Mouse (Mus musculus): Measurements from ENCODE around the gene Mas1. TPM values are rescaled to one million over a fixed set of nuclear protein-coding genes. Genes with fewer than 3 reads are reported as not detected.

Mas1 gene
- total RNA-seq, 2 experiments from 2014 or later: 0.22 to 0.54 TPM

- intact Hi-C loops (cut with DNase I): no loop called here
- DNase-seq: no peak
Measured at GRCm38 (mm10) chr17:12834826-12835225, 33.1 kb downstream of the Mas1 start.

DNA sequence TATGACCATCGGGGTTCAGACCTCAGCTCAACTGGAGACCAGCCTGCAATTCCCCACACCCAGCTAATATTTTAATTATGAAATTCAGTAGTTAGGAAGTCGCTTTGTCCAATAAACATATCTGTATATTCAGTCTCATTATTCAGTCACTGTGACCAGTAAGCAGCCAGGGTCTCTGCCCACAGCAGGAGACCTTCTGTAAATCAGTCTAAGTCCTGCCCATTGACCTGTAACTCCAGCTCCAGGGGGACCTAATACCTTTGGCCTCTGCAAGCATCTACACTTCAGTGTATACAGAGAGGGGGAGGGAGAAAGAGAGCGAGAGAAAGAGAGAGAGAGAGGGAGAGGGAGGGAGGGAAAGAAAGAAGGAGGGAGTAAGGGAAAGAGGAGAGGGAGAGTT lies 33.6 kb downstream of the Mas1 start:
- intact Hi-C loops (cut with DNase I): no loop called here
- DNase-seq: no peak

- intact Hi-C loops (cut with DNase I): no loop called here
Measured at GRCm38 (mm10) chr17:12832657-12833056, 35.3 kb downstream of the Mas1 start.

DNA sequence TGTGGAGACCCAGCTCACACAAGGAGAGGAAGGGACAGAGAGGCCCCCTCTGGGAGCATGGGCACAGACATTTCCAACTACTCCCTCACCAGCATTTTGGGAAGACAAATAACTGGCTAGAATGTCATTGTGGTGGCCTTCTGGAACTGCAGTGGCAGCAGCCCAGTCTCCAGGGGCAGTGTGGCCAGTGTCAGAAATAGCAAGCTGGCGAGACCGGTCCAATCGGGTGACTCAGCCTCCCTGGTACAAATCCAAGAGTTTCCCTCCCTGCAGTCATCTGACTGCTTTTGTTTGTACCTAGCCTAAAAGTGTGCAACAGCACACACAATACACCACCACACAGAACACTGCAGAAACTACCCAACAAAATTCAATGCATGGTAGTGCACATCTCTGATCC lies 35.7 kb downstream of the Mas1 start:
- intact Hi-C loops (cut with DNase I): no loop called here
- no peak for DNase-seq

More at GRCm38 (mm10) chr17:12832657-12833056, 35.3 kb downstream of the Mas1 start:
- no peak for DNase-seq

GRCm38 (mm10) chr17:12830351-12830750 lies 37.6 kb downstream of the Mas1 start:
- DNase-seq: no peak
- intact Hi-C loops (cut with DNase I): no loop called here

DNA sequence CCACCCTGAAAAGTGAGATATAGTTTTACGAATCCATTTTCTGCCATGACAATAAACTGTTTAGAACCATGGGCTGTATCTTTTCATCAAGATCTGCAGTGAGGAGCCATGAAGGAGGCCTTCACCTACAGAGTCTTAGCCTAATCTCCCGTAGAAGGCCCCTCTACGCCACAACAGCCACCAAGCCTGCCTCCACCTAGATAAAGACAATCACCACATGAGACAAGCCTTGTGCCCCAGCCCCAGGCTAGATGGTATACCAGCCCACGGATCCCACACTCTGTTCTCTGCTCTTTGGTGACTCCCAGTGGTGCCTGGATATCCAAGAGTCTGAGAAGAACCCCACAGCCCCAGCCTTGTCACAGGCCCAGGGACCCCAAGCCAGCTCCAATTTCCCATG lies 52.1 kb downstream of the Mas1 start:
- intact Hi-C loops (cut with DNase I): no loop called here
- DNase-seq: no peak

- no peak for DNase-seq
Measured at GRCm38 (mm10) chr17:12814502-12814901, 53.4 kb downstream of the Mas1 start.

DNA sequence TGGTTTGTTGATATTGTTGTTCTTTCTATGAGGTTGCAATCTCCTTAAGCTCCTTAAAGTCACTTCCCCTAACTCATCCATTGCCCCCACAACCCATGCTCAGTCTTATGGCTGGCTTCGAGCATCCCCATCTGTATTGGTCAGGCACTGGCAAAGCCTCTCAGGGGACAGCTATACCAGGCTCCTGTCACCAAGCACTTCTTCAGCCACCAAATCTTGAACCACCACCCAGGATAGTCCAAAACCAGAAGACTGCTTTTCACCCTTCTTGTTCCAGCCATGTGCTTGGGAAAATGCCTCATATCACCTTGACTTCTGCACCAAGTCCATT lies 57.0 kb downstream of the Mas1 start:
- DNase-seq: no peak
- intact Hi-C loops (cut with DNase I): loop anchor here (2.0 to 5.0 kb wide), 3 partner anchors 98 to 394 kb away; no protein-coding TSS in a partner anchor

More at GRCm38 (mm10) chr17:12814502-12814901, 53.4 kb downstream of the Mas1 start:
- intact Hi-C loops (cut with DNase I): loop anchor here (5.0 kb wide), 2 partner anchors 282 to 397 kb away; no protein-coding TSS in a partner anchor

DNA sequence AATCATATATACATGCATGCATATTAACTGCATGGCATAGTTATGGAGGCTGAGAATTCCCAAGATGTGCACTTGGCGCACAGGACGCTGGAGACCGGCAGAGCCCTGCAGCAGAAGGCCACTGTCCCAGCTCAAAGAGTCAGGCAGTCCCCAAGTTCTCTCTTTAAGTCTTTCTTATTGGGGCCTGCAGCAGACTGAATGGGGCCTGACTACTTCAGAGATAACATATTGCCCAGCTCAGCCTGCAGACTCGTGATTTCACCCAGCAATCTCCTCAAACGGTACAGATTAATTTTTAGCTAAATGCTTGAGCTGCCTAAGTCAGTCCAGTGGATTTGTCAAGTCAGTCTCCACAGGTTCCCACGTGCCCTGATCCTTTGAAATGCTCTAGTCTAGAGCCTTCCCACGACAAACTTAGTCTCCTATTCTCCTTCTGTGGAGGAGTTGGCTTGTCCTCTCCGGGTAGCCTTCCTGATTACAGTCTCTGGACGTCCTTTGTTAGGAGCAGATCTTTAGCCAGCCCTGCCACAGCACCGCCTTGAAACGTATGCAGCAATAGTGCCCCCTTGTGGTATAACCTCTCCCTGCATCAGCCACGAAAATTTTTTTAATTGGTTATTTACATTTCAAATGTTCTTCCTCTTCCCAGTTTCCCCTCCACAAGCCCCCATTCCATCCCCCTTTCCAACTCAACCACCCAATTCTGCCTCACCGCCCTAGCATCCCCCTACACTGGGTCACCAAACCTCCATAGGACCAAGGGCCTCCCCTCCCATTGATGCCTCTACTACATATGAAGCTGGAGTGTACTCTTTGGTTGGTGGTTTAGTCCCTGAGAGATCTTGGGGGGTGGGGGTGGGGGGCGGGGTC lies 57.6 kb downstream of the Mas1 start:
- peak; percentile 35 to 57 for DNase-seq
- intact Hi-C loops (cut with DNase I): loop anchor here (2.0 to 5.0 kb wide), 3 partner anchors 98 to 393 kb away; no protein-coding TSS in a partner anchor

GRCm38 (mm10) chr17:12808851-12809250 lies 59.1 kb downstream of the Mas1 start:
- DNase-seq: no peak
- intact Hi-C loops (cut with DNase I): loop anchor here (2.0 kb wide), 1 partner anchor 148 kb away; no protein-coding TSS in a partner anchor

DNA sequence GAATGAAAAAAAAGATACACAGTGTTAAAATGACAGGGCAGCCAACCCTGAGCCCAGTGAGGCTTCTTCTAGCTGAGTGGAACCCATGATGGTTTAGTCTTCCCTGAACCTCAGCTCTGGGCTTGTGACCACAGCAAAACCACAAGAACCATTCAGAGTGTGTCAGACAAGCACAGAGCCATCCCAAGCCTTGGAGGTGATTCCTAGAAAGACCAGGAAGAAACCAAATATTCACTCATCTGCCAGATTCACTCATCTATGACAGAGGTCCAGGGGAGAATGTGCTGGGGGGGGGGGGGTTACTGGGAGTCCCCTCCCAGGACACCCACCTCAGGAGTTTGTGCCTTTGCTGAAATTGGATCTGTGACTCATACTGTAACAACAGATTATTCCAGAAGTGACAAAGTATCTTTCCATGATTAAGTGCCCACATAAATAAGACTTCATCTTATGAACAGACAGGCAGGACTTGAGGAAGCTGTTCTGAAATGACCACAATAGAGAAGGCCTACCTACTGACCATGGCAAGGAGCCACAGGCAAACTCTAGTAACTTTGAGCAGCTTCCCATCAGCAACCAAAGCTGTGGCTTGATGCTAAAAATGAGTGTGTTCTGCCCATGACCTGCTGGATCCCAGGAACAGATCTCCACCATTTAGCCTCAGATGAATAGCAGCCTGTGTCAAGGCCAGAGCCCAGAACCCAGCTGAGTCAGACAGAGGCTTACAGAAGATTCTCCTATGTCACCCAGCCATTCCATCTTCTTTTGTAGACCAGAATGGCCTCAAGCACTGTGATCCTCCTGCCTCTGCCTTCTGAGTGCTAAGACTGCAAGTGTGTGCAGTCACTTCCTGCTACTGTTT lies 63.1 kb downstream of the Mas1 start:
- no peak for DNase-seq
- intact Hi-C loops (cut with DNase I): no loop called here

DNA sequence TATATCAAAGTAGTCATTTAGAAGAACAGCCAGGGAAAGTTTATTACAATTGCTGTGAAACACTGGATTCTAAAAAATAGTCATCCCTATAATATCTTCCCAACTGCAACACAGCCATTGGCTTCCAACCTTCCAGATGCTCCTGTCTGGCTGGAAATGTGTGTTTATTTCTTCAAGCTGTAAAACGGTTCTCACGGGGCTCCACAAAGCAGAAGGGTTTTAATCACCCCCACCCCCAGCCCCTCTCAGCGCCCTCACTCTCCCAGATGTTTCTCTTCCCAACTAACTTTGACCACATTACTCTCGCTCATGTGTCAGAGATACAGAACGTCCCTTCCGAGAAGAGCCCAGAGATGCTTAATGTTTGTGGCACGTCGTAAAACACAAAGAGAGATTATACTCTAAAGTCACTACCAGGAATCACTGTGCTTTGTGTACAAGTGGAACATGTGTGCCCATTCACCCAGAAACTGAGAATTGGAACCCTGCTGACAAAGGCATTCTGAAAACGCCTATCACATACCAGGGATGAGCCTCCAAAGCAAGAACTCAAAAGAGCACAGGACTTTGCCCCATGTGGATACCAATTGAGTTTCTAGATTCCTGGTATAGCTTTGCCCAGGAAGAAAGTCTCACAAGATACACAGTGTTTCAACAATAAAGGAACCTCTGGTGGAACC lies 65.9 kb downstream of the Mas1 start:
- intact Hi-C loops (cut with DNase I): no loop called here
- no peak for DNase-seq

DNA sequence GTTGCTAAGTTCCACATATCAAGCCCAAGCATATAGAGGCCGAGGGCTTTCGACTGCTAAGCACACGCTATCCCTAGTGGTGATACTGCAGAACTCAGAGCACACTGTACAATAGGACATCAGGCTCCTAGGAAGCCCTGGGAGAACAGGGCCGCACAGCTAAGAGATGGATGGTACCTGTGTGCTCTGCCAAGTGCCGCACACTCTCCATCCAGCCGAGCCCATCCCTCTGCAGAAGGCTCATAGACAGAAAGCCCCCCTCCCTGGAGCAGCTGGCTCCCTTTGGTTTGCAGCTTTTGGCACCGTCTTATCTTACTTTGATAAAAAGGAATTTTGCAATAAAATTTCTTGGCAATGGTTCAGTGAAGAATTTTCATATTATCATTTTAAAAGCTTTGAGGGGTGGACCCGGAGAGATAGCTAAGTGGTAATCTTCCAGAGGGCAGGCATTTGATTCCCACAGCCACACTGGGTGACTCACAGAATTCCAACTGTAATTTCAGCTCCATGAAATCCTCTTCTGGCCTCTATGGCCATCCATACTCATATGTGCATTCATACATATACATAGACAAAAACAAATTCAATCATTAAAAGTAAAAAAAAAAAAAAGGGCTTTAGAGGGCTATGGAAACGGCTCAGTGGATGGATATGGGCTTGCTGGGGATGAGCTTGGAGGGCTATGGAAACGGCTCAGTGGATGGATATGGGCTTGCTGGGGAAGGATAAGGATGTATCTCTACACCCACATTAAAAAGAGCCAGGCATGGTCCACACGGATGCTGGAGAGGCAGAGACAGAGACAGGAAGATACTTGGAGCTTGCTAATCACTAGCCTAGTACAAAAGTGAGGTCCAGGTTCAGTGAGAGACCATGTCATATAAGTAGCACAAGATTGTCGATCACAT lies 68.3 kb downstream of the Mas1 start:
- intact Hi-C loops (cut with DNase I): no loop called here
- DNase-seq: no peak

GRCm38 (mm10) chr17:12798571-12798970 lies 69.4 kb downstream of the Mas1 start:
- intact Hi-C loops (cut with DNase I): no loop called here
- no peak for DNase-seq

DNA sequence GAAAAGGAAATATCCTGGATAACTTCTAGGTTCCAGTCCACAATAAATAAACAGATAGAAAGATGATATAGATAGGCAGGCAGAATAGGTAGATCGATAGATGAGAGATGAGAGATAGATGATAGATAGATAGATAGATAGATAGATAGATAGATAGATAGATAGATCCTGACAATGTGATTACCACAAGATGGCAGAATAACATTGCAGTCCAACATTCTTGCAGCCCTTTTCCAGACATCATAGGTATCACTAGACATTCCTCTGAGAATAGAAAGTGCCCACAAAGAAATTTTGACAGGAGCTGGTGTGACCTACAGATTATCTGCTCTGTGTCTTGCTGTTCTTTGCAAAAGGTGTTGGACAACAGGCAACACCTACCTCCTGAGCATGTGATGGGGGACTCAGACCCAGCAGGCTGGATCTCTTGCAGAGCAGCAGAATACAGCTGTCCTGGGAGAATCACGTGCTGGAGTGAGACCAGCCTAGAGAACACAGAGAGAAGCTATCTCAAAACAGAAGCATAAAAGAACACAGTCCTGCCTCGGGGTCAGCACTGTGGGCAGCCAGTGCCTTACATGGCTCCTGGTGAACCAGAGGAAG lies 70.4 kb downstream of the Mas1 start:
- no peak for DNase-seq
- intact Hi-C loops (cut with DNase I): no loop called here

GRCm38 (mm10) chr17:12796633-12797032 lies 71.3 kb downstream of the Mas1 start:
- intact Hi-C loops (cut with DNase I): no loop called here
- DNase-seq: no peak

DNA sequence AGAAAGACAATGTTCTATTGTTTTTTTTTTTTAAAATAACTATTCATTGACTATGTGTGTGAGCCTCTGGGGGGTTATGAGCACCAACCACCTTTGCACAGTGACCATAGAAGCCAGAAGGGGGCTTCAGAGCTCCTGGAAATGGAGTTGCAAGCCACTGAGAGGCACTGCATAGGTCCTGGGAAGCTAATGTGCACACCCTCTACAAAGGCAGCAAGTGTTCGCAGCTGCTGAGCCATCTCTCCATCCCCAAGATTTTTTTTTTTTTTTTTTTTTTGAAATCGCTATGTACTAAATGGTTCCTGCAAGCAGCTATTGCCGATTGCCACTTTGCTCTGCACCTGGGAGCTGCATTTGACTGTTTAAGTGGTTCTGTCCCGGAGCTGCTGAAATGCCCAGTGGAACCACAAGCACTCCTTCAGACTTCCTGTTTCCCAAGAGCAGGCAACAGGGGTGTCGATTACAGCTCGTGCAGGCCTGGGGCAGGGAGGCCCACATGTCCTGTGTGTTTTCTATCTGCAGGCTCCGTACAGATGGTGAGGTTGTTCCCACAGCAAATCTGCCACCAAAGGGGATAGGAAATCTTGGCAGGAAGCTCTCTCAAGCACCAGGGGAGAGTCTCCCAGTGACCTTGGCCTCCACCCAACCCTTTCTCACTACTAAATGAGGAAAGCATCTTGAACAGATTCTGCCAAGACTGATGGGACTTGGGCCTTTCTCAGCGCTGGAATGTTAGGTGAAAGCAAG lies 74.1 kb downstream of the Mas1 start:
- DNase-seq: peak; percentile 69 to 82
- intact Hi-C loops (cut with DNase I): no loop called here

DNA sequence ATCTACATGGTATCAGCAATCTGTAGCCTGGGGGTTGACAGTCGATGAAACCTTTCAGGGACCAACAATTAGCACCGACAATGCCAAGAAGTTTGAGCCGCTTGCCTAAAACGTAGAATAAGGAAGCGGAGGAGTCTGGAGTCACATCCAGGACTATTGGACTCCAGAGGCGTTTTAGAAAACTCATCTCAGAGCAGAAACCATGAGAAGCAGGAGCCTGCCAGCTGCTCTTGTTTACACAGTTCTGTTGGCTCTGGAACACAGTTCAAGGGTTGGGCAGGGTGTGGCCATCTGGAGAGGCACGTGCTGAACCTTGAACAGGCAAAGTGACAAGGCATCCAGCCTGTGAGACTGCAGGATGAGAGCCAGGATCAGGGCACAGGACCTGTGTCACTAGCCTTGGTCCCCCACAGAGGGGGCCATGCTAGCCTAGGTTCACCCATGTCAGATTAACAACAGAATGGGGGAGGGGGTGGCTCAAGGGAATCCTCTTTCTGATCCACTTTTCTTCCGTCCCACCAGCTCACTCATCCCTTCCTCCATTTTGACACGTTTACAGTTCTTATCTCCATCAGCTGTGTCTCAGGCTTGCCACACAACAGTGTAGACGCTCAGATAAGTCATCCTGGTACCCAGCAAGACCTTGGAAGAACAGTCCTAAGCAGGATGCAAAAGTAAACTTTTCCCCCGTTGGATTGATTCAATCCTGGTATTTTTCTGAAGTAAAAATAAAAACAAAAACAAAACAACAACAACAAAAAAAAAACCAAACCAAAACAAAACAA lies 75.3 kb downstream of the Mas1 start:
- DNase-seq: peak; percentile 54 to 62
- intact Hi-C loops (cut with DNase I): no loop called here
